Mouse (Mus musculus): Measurements from ENCODE around the gene Mov10l1.
A peak's percentile ranks its signal among the peaks of the same experiment; 100 is the strongest.

Mov10l1 gene

GRCm38 (mm10) chr15:88982534-88983079, at the start of gene Mov10l1:
TSS of gene Mov10l1 (plus strand) at chr15:88982909.
- DNase-seq = peak in 1 of 2 experiments; percentile 4

- DNase-seq = no peak
Measured at GRCm38 (mm10) chr15:88934141-88934540, 48.6 kb upstream of the Mov10l1 start.

GRCm38 (mm10) chr15:88936619-88937290, 46.0 kb upstream of the Mov10l1 start:
- DNase-seq = no peak

GRCm38 (mm10) chr15:88937291-88937650, 45.4 kb upstream of the Mov10l1 start:
- no peak for DNase-seq

GRCm38 (mm10) chr15:88942783-88943182, 39.9 kb upstream of the Mov10l1 start:
- DNase-seq = no peak

GRCm38 (mm10) chr15:88943896-88944551, 38.7 kb upstream of the Mov10l1 start:
- no peak for DNase-seq

- no peak for DNase-seq
Measured at GRCm38 (mm10) chr15:88946851-88947250, 35.9 kb upstream of the Mov10l1 start.

- DNase-seq = no peak
Measured at GRCm38 (mm10) chr15:88951246-88951645, 31.5 kb upstream of the Mov10l1 start.

GRCm38 (mm10) chr15:88954368-88955072, 28.2 kb upstream of the Mov10l1 start, which contains the start of gene Ttll8:
TSS of gene Ttll8 (minus strand) at chr15:88954418.
- DNase-seq = no peak

- DNase-seq = no peak
Measured at GRCm38 (mm10) chr15:88955342-88955741, 27.4 kb upstream of the Mov10l1 start.

- no peak for DNase-seq
Measured at GRCm38 (mm10) chr15:88957522-88957921, 25.2 kb upstream of the Mov10l1 start.

GRCm38 (mm10) chr15:88964070-88964578, 18.6 kb upstream of the Mov10l1 start:
- no peak for DNase-seq

- no peak for DNase-seq
Measured at GRCm38 (mm10) chr15:88972300-88972699, 10.4 kb upstream of the Mov10l1 start.

GRCm38 (mm10) chr15:88978281-88979137, 4.2 kb upstream of the Mov10l1 start, which contains the start of gene Mlc1:
TSS of gene Mlc1 (minus strand) at chr15:88979007.
- DNase-seq = no peak

GRCm38 (mm10) chr15:88979138-88979446, 3.6 kb upstream of the Mov10l1 start:
- DNase-seq = no peak

GRCm38 (mm10) chr15:88989236-88989635, 6.5 kb downstream of the Mov10l1 start:
- no peak for DNase-seq

- no peak for DNase-seq
Measured at GRCm38 (mm10) chr15:88998636-88999035, 15.9 kb downstream of the Mov10l1 start.

- DNase-seq = no peak
Measured at GRCm38 (mm10) chr15:88999124-88999523, 16.4 kb downstream of the Mov10l1 start.

- DNase-seq = no peak
Measured at GRCm38 (mm10) chr15:89000367-89000766, 17.7 kb downstream of the Mov10l1 start.

- no peak for DNase-seq
Measured at GRCm38 (mm10) chr15:89001245-89001644, 18.5 kb downstream of the Mov10l1 start.

- DNase-seq = no peak
Measured at GRCm38 (mm10) chr15:89007002-89007401, 24.3 kb downstream of the Mov10l1 start.

- DNase-seq = no peak
Measured at GRCm38 (mm10) chr15:89007781-89008180, 25.1 kb downstream of the Mov10l1 start.
